Mouse (Mus musculus) common myeloid progenitor, adult 5-6 weeks (primary cell): ENCODE results near the gene Arhgap19. TPM values are rescaled to one million over a fixed set of nuclear protein-coding genes. Genes with fewer than 3 reads are reported as not detected.

Experiments
- ATAC-seq: replicated peaks from 2 replicates; pipeline ENCODE4 v1.8.0; 2016; ENCODE audit warnings: low read depth, mild to moderate bottlenecking, moderate TSS enrichment, inconsistent platforms; ENCODE audit not compliant: poor library complexity, severe bottlenecking
- total RNA-seq: library from RNA; stranded (forward); fragments of 200-1000, 187-1606 nt; gene quantifications from 2 replicates; pipeline ENCODE4 v1.2.3, GENCODE M21; 2017

Arhgap19 gene
- total RNA-seq, 1 experiment from 2014 or later: 36.2 TPM

GRCm38 (mm10) chr19:41803322-41803721 is 1.5 kb upstream of the Arhgap19 start:
- ATAC-seq: peak; percentile 69

- ATAC-seq: no peak
These were observed 683 bp downstream of the Arhgap19 start for GRCm38 (mm10) chr19:41800986-41801741.

GRCm38 (mm10) chr19:41800451-41800850 is 1.4 kb downstream of the Arhgap19 start:
- ATAC-seq: no peak

- ATAC-seq: 0 out of 2 replicates have a peak, but pooled peaks have one; percentile 11
These were observed 4.3 kb downstream of the Arhgap19 start for GRCm38 (mm10) chr19:41797536-41797935.

- ATAC-seq: peak; percentile 48
These were observed 5.0 kb downstream of the Arhgap19 start for GRCm38 (mm10) chr19:41796789-41797327.

- peak; percentile 56 for ATAC-seq
These were observed 5.6 kb downstream of the Arhgap19 start for GRCm38 (mm10) chr19:41796148-41796760.

GRCm38 (mm10) chr19:41794901-41795300 is 6.9 kb downstream of the Arhgap19 start:
- no peak for ATAC-seq

- no peak for ATAC-seq
These were observed 7.8 kb downstream of the Arhgap19 start for GRCm38 (mm10) chr19:41794017-41794416.

GRCm38 (mm10) chr19:41792934-41793486 is 8.8 kb downstream of the Arhgap19 start:
- no peak for ATAC-seq

GRCm38 (mm10) chr19:41791384-41791783 is 10.5 kb downstream of the Arhgap19 start:
- ATAC-seq: no peak

- ATAC-seq: peak; percentile 89
These were observed 12.5 kb downstream of the Arhgap19 start for GRCm38 (mm10) chr19:41789110-41789961.

- no peak for ATAC-seq
These were observed 15.0 kb downstream of the Arhgap19 start for GRCm38 (mm10) chr19:41786896-41787295.

GRCm38 (mm10) chr19:41777514-41777913 is 24.3 kb downstream of the Arhgap19 start:
- ATAC-seq: no peak

- ATAC-seq: no peak
These were observed 33.1 kb downstream of the Arhgap19 start for GRCm38 (mm10) chr19:41768711-41769110.

- no peak for ATAC-seq
These were observed 35.2 kb downstream of the Arhgap19 start for GRCm38 (mm10) chr19:41766628-41767027.

- peak; percentile 83 for ATAC-seq
These were observed 37.8 kb downstream of the Arhgap19 start for GRCm38 (mm10) chr19:41763870-41764660.

- ATAC-seq: no peak
These were observed 40.3 kb downstream of the Arhgap19 start for GRCm38 (mm10) chr19:41761529-41761928.

- ATAC-seq: no peak
These were observed 42.1 kb downstream of the Arhgap19 start for GRCm38 (mm10) chr19:41759765-41760164.

- ATAC-seq: no peak
These were observed 42.6 kb downstream of the Arhgap19 start for GRCm38 (mm10) chr19:41759270-41759669.
